Mouse (Mus musculus) stomach, postnatal 0 days (tissue): ENCODE data around the gene Nelfb.

Source experiments
- CTCF ChIP-seq: IDR thresholded peaks from 2 replicates; pipeline ENCODE4 v1.5.1; 2016; ENCODE audit warnings: antibody characterized with exemption, low read depth, mild to moderate bottlenecking, moderate library complexity
- EP300 ChIP-seq: optimal IDR thresholded peaks from 2 replicates; pipeline ENCODE3; 2016; ENCODE audit warnings: antibody characterized with exemption

- TF ChIP-seq CTCF (no peak), EP300 (no peak)
Measured at GRCm38 (mm10) chr2:25230581-25230980, 19.3 kb upstream of the Nelfb start.
